Mouse (Mus musculus): Measurements from ENCODE around the gene Fbn1. TPM values are rescaled to one million over a fixed set of nuclear protein-coding genes. Genes with fewer than 3 reads are reported as not detected.

Fbn1 gene
- polyA plus RNA-seq, 1 experiment from 2014 or later: 9.9 TPM

DNA sequence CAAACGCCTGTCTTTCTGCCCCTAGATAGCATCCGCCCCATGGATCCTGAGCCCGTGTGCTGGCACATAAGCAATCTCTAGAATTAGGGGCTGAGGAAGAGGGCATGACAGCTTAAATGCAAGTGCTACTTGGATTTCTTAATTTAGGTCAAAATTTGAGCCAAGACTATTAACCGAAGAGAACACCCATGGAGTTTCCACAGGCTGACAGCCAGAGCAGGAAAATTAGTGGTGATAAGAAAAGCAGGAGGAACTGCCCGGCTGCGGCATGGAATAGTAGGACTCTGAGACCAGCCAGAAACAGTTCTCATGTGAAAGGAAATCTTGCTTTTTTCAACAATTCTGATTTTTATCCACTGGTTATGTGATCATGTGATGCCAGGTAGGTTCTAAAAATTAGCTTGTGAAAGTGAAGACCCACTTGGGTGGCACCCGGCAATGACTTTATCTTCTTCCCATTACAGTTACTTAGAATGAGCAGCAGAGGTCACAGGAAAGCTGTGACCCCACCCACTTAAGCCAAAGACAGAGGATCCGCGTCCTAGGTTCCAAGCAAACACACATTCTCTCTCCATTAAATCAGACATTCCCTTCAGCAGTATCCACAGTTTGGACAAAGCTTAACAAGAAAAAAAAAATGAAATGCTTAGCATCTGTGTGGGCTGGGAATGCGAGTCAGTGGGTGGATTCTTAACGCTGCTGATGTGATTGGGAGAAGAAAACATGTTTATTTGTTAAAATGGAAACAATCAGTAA, 152.4 kb downstream of the Fbn1 start:
- no peaks in the 10 kb centered on the region for H3K9me3 ChIP-seq (ENCODE audit: control insufficient read depth)
- ATAC-seq: no peak
- no peak overlapping the region; the same call in 1 of the 2 replicates for H3K27ac ChIP-seq (ENCODE audit: low read depth, low read length)
- H3K4me1 ChIP-seq (replicated peaks; ENCODE audit: control insufficient read depth, insufficient read depth, low read length): peaks cover 2% of the 10 kb centered on the region; the same call in 1 of the 2 replicates
- H3K36me3 ChIP-seq (ENCODE audit: control insufficient read depth, insufficient read depth): 0 out of 2 replicates have a peak, but pooled peaks cover 6% of the 10 kb centered on the region
- no peak overlapping the region for H3K9ac ChIP-seq (ENCODE audit: low read depth, low read length)
- 49% methylated on average over 11 of the region's 11 CpGs for WGBS
- no peak overlapping the region for H3K4me3 ChIP-seq (ENCODE audit: low read depth, low read length)
- no peak for TF ChIP-seq CTCF (IDR thresholded peaks at IDR 0.05; ENCODE audit: low read depth)
- H3K4me2 ChIP-seq (replicated peaks; ENCODE audit: low read depth): no peak overlapping the region
- H3K27me3 ChIP-seq (replicated peaks; ENCODE audit: control insufficient read depth, insufficient read depth, low read length): no peaks in the 10 kb centered on the region

DNA sequence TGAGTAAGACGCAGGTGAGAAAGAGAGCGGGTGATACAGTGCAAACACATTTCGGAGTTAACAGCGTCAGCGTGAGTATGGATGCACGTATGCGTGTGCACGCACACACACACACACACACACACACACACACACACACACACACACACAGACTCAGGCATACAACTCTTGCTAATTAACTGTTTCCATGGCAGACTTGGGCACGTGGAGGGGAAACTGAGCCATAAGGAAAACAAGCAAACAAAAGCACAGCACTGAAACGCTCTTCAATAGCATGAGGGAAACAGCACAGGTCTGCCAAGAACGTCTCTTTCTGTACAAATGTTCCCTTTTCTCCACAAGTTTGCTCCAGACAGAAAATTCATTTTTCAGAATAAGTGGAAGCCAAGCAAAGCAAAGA, 153.2 kb downstream of the Fbn1 start:
- no peak for ATAC-seq
- no peak overlapping the region for H3K4me3 ChIP-seq (ENCODE audit: low read depth, low read length)
- no peak overlapping the region for H3K27ac ChIP-seq (ENCODE audit: low read depth, low read length)
- H3K27me3 ChIP-seq (replicated peaks; ENCODE audit: control insufficient read depth, insufficient read depth, low read length): no peaks in the 10 kb centered on the region
- H3K9ac ChIP-seq (ENCODE audit: low read depth, low read length): no peak overlapping the region
- peaks cover 10% of the 10 kb centered on the region; the same call in 1 of the 2 replicates for H3K36me3 ChIP-seq (ENCODE audit: control insufficient read depth, insufficient read depth)
- H3K4me1 ChIP-seq (replicated peaks; ENCODE audit: control insufficient read depth, insufficient read depth, low read length): peaks cover 2% of the 10 kb centered on the region; the same call in 1 of the 2 replicates
- no peak for TF ChIP-seq CTCF (IDR thresholded peaks at IDR 0.05; ENCODE audit: low read depth)
- no peaks in the 10 kb centered on the region for H3K9me3 ChIP-seq (ENCODE audit: control insufficient read depth)
- WGBS: 81% methylated on average over 11 of the region's 11 CpGs
- H3K4me2 ChIP-seq (replicated peaks; ENCODE audit: low read depth): no peak overlapping the region

DNA sequence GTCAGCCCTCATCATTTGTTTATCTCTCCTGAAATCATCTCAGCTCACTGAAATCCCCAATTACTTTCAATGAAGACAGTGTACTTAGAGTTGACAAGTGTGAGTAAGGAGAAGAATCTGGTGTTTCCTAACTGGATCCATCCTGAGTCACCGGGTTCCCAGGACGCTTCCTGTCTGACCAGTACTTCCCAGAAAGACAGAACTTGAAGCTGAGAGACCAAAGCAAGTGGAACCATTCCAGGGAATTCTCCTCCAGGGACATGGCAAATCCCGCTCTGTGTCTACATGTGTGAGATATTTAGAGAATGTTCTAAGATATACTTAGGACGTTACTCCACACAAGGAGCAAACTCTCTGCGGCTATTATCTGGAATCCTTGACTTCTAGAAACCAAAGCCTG, 158.6 kb downstream of the Fbn1 start:
- ATAC-seq: no peak
- no peak overlapping the region for H3K4me3 ChIP-seq (ENCODE audit: low read depth, low read length)
- WGBS: 54% methylated on average over 5 of the region's 5 CpGs
- H3K4me1 ChIP-seq (replicated peaks; ENCODE audit: control insufficient read depth, insufficient read depth, low read length): no peaks in the 10 kb centered on the region
- no peak overlapping the region for H3K9ac ChIP-seq (ENCODE audit: low read depth, low read length)
- H3K9me3 ChIP-seq (ENCODE audit: control insufficient read depth): no peaks in the 10 kb centered on the region
- no peak for TF ChIP-seq CTCF (IDR thresholded peaks at IDR 0.05; ENCODE audit: low read depth)
- H3K36me3 ChIP-seq (ENCODE audit: control insufficient read depth, insufficient read depth): peaks cover 10% of the 10 kb centered on the region
- no peak overlapping the region for H3K27ac ChIP-seq (ENCODE audit: low read depth, low read length)
- H3K4me2 ChIP-seq (replicated peaks; ENCODE audit: low read depth): no peak overlapping the region
- no peaks in the 10 kb centered on the region for H3K27me3 ChIP-seq (replicated peaks; ENCODE audit: control insufficient read depth, insufficient read depth, low read length)

DNA sequence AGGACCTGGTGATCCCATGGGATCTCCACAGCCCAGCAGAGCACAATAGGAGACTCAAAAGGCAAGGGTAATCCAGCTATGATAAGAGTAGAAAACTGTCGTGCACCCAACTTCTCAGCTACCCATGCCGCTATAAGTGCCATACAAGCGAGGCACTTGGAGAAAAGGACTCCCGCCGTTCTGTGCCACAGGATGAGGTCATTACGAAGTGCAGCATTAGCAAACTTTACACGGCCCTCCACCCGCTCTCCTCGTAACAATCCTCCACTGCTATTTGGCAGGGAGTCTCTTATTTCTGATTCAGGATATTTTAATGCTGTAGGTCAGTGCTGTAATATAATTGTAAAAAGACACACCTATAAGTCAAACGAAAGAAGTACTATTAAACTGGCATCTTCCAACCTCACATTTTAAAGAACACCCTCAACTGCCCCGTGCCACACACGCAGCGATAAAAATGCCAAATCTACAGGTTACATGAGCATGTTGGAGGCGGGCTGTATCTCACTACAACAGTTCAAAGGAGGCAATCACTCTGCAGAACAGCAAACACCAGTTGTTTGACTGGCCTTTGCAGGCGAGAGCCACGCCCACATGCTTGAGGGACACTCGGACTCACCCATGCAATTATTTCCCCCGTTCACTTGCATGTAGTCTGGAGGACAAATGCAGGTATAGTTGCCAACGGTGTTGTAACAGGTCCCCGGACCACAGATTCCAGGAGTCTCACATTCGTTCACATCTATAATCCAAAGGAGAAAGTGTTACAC, 165.4 kb downstream of the Fbn1 start:
- no peaks in the 10 kb centered on the region for H3K27me3 ChIP-seq (replicated peaks; ENCODE audit: control insufficient read depth, insufficient read depth, low read length)
- H3K36me3 ChIP-seq (ENCODE audit: control insufficient read depth, insufficient read depth): no peaks in the 10 kb centered on the region; the same call in 1 of the 2 replicates
- no peak overlapping the region for H3K4me3 ChIP-seq (ENCODE audit: low read depth, low read length)
- no peaks in the 10 kb centered on the region for H3K9me3 ChIP-seq (ENCODE audit: control insufficient read depth)
- H3K9ac ChIP-seq (ENCODE audit: low read depth, low read length): no peak overlapping the region
- H3K4me2 ChIP-seq (replicated peaks; ENCODE audit: low read depth): no peak overlapping the region
- ATAC-seq: no peak
- 64% methylated on average over 21 of the region's 21 CpGs for WGBS
- H3K27ac ChIP-seq (ENCODE audit: low read depth, low read length): no peak overlapping the region
- H3K4me1 ChIP-seq (replicated peaks; ENCODE audit: control insufficient read depth, insufficient read depth, low read length): no peaks in the 10 kb centered on the region
- no peak for TF ChIP-seq CTCF (IDR thresholded peaks at IDR 0.05; ENCODE audit: low read depth)

DNA sequence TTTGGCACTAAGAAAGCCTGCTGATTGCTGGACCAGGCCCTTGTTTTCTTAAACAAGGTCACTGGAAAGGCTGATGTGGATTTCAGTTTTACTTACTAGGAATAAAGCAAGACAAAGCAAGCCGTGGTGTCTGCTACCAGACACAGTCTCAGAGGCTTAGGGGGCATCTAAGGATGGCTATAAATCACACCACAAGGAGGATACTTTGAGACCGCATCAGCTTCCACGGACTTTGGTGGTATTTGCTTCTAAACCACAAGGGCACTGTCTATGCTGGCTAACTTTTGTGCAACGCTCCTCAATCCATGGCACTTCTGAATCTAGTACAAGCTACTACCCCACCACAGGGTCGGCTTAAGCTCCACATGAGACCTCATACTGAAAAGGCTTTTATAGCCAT, 167.4 kb downstream of the Fbn1 start:
- ATAC-seq: no peak
- H3K27ac ChIP-seq (ENCODE audit: low read depth, low read length): no peak overlapping the region
- H3K4me2 ChIP-seq (replicated peaks; ENCODE audit: low read depth): no peak overlapping the region
- 85% methylated on average over 5 of the region's 5 CpGs for WGBS
- no peak overlapping the region for H3K9ac ChIP-seq (ENCODE audit: low read depth, low read length)
- no peaks in the 10 kb centered on the region for H3K4me1 ChIP-seq (replicated peaks; ENCODE audit: control insufficient read depth, insufficient read depth, low read length)
- H3K36me3 ChIP-seq (ENCODE audit: control insufficient read depth, insufficient read depth): no peaks in the 10 kb centered on the region; the same call in 1 of the 2 replicates
- no peaks in the 10 kb centered on the region for H3K27me3 ChIP-seq (replicated peaks; ENCODE audit: control insufficient read depth, insufficient read depth, low read length)
- H3K4me3 ChIP-seq (ENCODE audit: low read depth, low read length): no peak overlapping the region
- no peak for TF ChIP-seq CTCF (IDR thresholded peaks at IDR 0.05; ENCODE audit: low read depth)
- H3K9me3 ChIP-seq (ENCODE audit: control insufficient read depth): no peaks in the 10 kb centered on the region

DNA sequence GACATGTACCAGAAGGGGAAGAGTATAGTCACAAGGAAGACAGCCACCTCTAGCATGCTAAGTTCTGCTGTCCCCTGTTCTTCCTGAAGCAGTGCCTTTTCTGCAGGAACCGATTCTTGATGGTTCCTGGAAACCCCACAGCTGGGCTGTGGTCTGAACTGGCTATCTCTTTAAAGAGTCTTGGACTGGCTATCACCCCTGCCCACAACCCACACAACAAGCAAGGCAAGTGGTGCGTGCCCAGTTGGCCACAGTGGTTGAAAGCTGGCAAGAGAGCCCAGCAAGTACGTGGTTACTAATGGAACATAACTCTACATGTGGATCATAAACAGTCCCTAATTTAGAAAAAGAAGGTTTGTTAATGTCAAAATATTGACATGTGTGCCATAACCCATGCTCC, 170.6 kb downstream of the Fbn1 start:
- Histone ChIP-seq H3K4me1 (replicated peaks; ENCODE audit: control insufficient read depth, insufficient read depth, low read length) (no peaks in the 10 kb centered on the region), H3K9me3 (ENCODE audit: control insufficient read depth) (no peaks in the 10 kb centered on the region), H3K4me2 (replicated peaks; ENCODE audit: low read depth) (no peak overlapping the region), H3K4me3 (ENCODE audit: low read depth, low read length) (no peak overlapping the region), H3K27ac (ENCODE audit: low read depth, low read length) (no peak overlapping the region), H3K36me3 (ENCODE audit: control insufficient read depth, insufficient read depth) (no peaks in the 10 kb centered on the region; the same call in 1 of the 2 replicates), H3K9ac (ENCODE audit: low read depth, low read length) (no peak overlapping the region), H3K27me3 (replicated peaks; ENCODE audit: control insufficient read depth, insufficient read depth, low read length) (no peaks in the 10 kb centered on the region)
- WGBS: 83% methylated on average over 3 of the region's 3 CpGs
- no peak for TF ChIP-seq CTCF (IDR thresholded peaks at IDR 0.05; ENCODE audit: low read depth)
- ATAC-seq: no peak

Data from intestine, postnatal 0 days (tissue).